Mouse (Mus musculus): ENCODE measurements around the gene Pde6b. TPM values are rescaled to one million over a fixed set of nuclear protein-coding genes. Genes with fewer than 3 reads are reported as not detected.

The Pde6b gene
- polyA plus RNA-seq, 1 experiment from 2014 or later: 0.14 TPM

- no peaks in the 10 kb centered on the region for H3K36me3 ChIP-seq (ENCODE audit: control insufficient read depth, insufficient read depth, low read length)
- peak; percentile 79 for ATAC-seq (ENCODE audit: low FRiP score)
- H3K9ac ChIP-seq (ENCODE audit: low read depth, low read length): peak within 1 kb of the TSS; percentile 31; the same call in 1 of the 2 replicates
- no peaks in the 10 kb centered on the region for H3K9me3 ChIP-seq (ENCODE audit: control insufficient read depth, low read length)
- no peak within 1 kb of the TSS for H3K27ac ChIP-seq (ENCODE audit: low read depth, low read length)
- 0 out of 2 replicates have a peak, but pooled peaks cover 5% of the 10 kb centered on the region for H3K27me3 ChIP-seq (ENCODE audit: control insufficient read depth, insufficient read depth, low read length)
- peak within 1 kb of the TSS; percentile 21 for H3K4me3 ChIP-seq (ENCODE audit: low read depth, low read length)
- 0 out of 2 replicates have a peak, but pooled peaks cover 2% of the 10 kb centered on the region for H3K4me1 ChIP-seq (replicated peaks; ENCODE audit: control insufficient read depth, insufficient read depth, low read length)
- peak; percentile 53 for DNase-seq (ENCODE audit: low spot score)
- WGBS: 14% methylated on average over 24 of the region's 24 CpGs
- peak within 1 kb of the TSS; percentile 56 for H3K4me2 ChIP-seq (replicated peaks; ENCODE audit: low read depth, low read length)
Measured at GRCm38 (mm10) chr5:108448785-108449668, 60.8 kb downstream of the Pde6b start, which contains the start of gene Mfsd7a. Gene Mfsd7a (minus strand): TSS chr5:108448891.

- H3K9me3 ChIP-seq (ENCODE audit: control insufficient read depth, low read length): no peaks in the 10 kb centered on the region
- no peak overlapping the region for H3K27ac ChIP-seq (ENCODE audit: low read depth, low read length)
- no peak overlapping the region for H3K9ac ChIP-seq (ENCODE audit: low read depth, low read length)
- no peaks in the 10 kb centered on the region for H3K36me3 ChIP-seq (ENCODE audit: control insufficient read depth, insufficient read depth, low read length)
- 0 out of 2 replicates have a peak, but pooled peaks cover 2% of the 10 kb centered on the region for H3K4me1 ChIP-seq (replicated peaks; ENCODE audit: control insufficient read depth, insufficient read depth, low read length)
- no peak overlapping the region for H3K4me2 ChIP-seq (replicated peaks; ENCODE audit: low read depth, low read length)
- ATAC-seq (ENCODE audit: low FRiP score) (no peak), DNase-seq (ENCODE audit: low spot score) (no peak)
- WGBS: 84% methylated on average over 8 of the region's 8 CpGs
- H3K4me3 ChIP-seq (ENCODE audit: low read depth, low read length): no peak overlapping the region
- 0 out of 2 replicates have a peak, but pooled peaks cover 5% of the 10 kb centered on the region for H3K27me3 ChIP-seq (ENCODE audit: control insufficient read depth, insufficient read depth, low read length)
Measured at GRCm38 (mm10) chr5:108450837-108451540, 62.8 kb downstream of the Pde6b start.

- Histone ChIP-seq H3K4me1 (replicated peaks; ENCODE audit: control insufficient read depth, insufficient read depth, low read length) (0 out of 2 replicates have a peak, but pooled peaks cover 2% of the 10 kb centered on the region), H3K27ac (ENCODE audit: low read depth, low read length) (no peak overlapping the region), H3K9me3 (ENCODE audit: control insufficient read depth, low read length) (no peaks in the 10 kb centered on the region), H3K9ac (ENCODE audit: low read depth, low read length) (no peak overlapping the region), H3K27me3 (ENCODE audit: control insufficient read depth, insufficient read depth, low read length) (0 out of 2 replicates have a peak, but pooled peaks cover 5% of the 10 kb centered on the region), H3K4me3 (ENCODE audit: low read depth, low read length) (no peak overlapping the region), H3K36me3 (ENCODE audit: control insufficient read depth, insufficient read depth, low read length) (no peaks in the 10 kb centered on the region), H3K4me2 (replicated peaks; ENCODE audit: low read depth, low read length) (no peak overlapping the region)
- ATAC-seq (ENCODE audit: low FRiP score) (no peak), DNase-seq (ENCODE audit: low spot score) (no peak)
- WGBS: 95% methylated on average over 1 of the region's 1 CpGs
Measured at GRCm38 (mm10) chr5:108451611-108452010, 63.4 kb downstream of the Pde6b start.

DNA sequence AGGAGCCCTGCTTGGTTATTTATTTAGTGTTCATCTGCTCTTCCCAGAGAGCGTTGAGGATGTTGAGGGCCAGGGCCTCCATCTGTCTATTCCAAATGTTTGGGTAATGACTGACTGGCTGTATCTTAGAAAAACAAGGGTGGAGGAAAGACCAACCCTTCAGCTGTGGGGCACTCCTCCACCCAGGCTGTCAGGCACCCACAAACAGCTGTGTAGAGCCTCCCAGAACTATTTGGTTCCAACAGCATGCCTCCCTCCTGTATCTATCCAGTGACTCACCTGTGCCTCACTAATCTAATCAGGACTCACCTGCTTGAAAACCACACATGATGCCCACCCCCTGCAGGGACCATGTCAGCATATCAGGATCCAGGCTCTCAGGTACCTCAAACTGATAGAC lies 64.2 kb downstream of the Pde6b start:
- Histone ChIP-seq H3K9me3 (ENCODE audit: control insufficient read depth, low read length) (no peaks in the 10 kb centered on the region), H3K27me3 (ENCODE audit: control insufficient read depth, insufficient read depth, low read length) (0 out of 2 replicates have a peak, but pooled peaks cover 3% of the 10 kb centered on the region)
- 88% methylated on average over 1 of the region's 1 CpGs for WGBS

GRCm38 (mm10) chr5:108454094-108454493 lies 65.9 kb downstream of the Pde6b start:
- H3K4me1 ChIP-seq (replicated peaks; ENCODE audit: control insufficient read depth, insufficient read depth, low read length): no peaks in the 10 kb centered on the region
- H3K27ac ChIP-seq (ENCODE audit: low read depth, low read length): no peak overlapping the region
- no peak overlapping the region for H3K9ac ChIP-seq (ENCODE audit: low read depth, low read length)
- WGBS: 45% methylated on average over 3 of the region's 3 CpGs
- no peak overlapping the region for H3K4me3 ChIP-seq (ENCODE audit: low read depth, low read length)
- no peaks in the 10 kb centered on the region for H3K9me3 ChIP-seq (ENCODE audit: control insufficient read depth, low read length)
- DNase-seq (ENCODE audit: low spot score) (no peak), ATAC-seq (ENCODE audit: low FRiP score) (no peak)
- H3K27me3 ChIP-seq (ENCODE audit: control insufficient read depth, insufficient read depth, low read length): no peaks in the 10 kb centered on the region
- H3K36me3 ChIP-seq (ENCODE audit: control insufficient read depth, insufficient read depth, low read length): no peaks in the 10 kb centered on the region
- no peak overlapping the region for H3K4me2 ChIP-seq (replicated peaks; ENCODE audit: low read depth, low read length)

More for the DNA sequence above, 64.2 kb downstream of the Pde6b start:
- Histone ChIP-seq H3K4me1 (replicated peaks; ENCODE audit: control insufficient read depth, insufficient read depth, low read length) (0 out of 2 replicates have a peak, but pooled peaks cover 2% of the 10 kb centered on the region), H3K4me3 (ENCODE audit: low read depth, low read length) (no peak overlapping the region), H3K9ac (ENCODE audit: low read depth, low read length) (no peak overlapping the region), H3K27ac (ENCODE audit: low read depth, low read length) (no peak overlapping the region), H3K4me2 (replicated peaks; ENCODE audit: low read depth, low read length) (no peak overlapping the region), H3K36me3 (ENCODE audit: control insufficient read depth, insufficient read depth, low read length) (no peaks in the 10 kb centered on the region)
- DNase-seq (ENCODE audit: low spot score) (no peak), ATAC-seq (ENCODE audit: low FRiP score) (no peak)

GRCm38 (mm10) chr5:108458706-108459105 lies 70.5 kb downstream of the Pde6b start:
- Histone ChIP-seq H3K9me3 (ENCODE audit: control insufficient read depth, low read length) (no peaks in the 10 kb centered on the region), H3K9ac (ENCODE audit: low read depth, low read length) (no peak overlapping the region), H3K27ac (ENCODE audit: low read depth, low read length) (no peak overlapping the region), H3K4me2 (replicated peaks; ENCODE audit: low read depth, low read length) (no peak overlapping the region), H3K27me3 (ENCODE audit: control insufficient read depth, insufficient read depth, low read length) (no peaks in the 10 kb centered on the region), H3K4me3 (ENCODE audit: low read depth, low read length) (no peak overlapping the region), H3K4me1 (replicated peaks; ENCODE audit: control insufficient read depth, insufficient read depth, low read length) (peaks cover 8% of the 10 kb centered on the region), H3K36me3 (ENCODE audit: control insufficient read depth, insufficient read depth, low read length) (no peaks in the 10 kb centered on the region)
- ATAC-seq (ENCODE audit: low FRiP score): no peak
- no peak for DNase-seq (ENCODE audit: low spot score)
- WGBS: 79% methylated on average over 2 of the region's 2 CpGs

DNA sequence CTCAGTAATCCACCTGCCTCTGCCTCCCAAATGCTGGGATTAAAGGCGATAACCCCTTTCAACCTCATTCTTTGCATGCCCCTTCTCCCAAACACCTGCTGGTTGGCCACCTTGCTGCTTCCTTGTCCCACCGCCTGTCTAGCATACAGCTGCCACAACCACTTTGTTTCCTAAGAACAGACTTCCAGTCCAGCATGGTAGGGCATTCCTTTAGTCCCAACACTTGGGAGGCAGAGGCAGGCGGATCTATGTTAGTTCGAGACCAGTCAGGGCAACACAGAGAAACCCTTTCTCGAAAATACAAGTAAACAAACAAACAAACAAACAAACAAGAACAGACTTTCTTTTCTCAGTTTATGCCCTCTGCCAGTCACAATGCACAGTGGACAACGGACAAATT lies 72.3 kb downstream of the Pde6b start:
- Histone ChIP-seq H3K4me2 (replicated peaks; ENCODE audit: low read depth, low read length) (peak overlapping the region; percentile 55), H3K27me3 (ENCODE audit: control insufficient read depth, insufficient read depth, low read length) (no peaks in the 10 kb centered on the region), H3K4me1 (replicated peaks; ENCODE audit: control insufficient read depth, insufficient read depth, low read length) (peaks cover 11% of the 10 kb centered on the region), H3K9ac (ENCODE audit: low read depth, low read length) (no peak overlapping the region), H3K27ac (ENCODE audit: low read depth, low read length) (no peak overlapping the region), H3K36me3 (ENCODE audit: control insufficient read depth, insufficient read depth, low read length) (no peaks in the 10 kb centered on the region), H3K4me3 (ENCODE audit: low read depth, low read length) (peak overlapping the region; percentile 96), H3K9me3 (ENCODE audit: control insufficient read depth, low read length) (no peaks in the 10 kb centered on the region)
- ATAC-seq (ENCODE audit: low FRiP score): no peak
- no peak for DNase-seq (ENCODE audit: low spot score)
- WGBS: 42% methylated on average over 6 of the region's 6 CpGs

DNA sequence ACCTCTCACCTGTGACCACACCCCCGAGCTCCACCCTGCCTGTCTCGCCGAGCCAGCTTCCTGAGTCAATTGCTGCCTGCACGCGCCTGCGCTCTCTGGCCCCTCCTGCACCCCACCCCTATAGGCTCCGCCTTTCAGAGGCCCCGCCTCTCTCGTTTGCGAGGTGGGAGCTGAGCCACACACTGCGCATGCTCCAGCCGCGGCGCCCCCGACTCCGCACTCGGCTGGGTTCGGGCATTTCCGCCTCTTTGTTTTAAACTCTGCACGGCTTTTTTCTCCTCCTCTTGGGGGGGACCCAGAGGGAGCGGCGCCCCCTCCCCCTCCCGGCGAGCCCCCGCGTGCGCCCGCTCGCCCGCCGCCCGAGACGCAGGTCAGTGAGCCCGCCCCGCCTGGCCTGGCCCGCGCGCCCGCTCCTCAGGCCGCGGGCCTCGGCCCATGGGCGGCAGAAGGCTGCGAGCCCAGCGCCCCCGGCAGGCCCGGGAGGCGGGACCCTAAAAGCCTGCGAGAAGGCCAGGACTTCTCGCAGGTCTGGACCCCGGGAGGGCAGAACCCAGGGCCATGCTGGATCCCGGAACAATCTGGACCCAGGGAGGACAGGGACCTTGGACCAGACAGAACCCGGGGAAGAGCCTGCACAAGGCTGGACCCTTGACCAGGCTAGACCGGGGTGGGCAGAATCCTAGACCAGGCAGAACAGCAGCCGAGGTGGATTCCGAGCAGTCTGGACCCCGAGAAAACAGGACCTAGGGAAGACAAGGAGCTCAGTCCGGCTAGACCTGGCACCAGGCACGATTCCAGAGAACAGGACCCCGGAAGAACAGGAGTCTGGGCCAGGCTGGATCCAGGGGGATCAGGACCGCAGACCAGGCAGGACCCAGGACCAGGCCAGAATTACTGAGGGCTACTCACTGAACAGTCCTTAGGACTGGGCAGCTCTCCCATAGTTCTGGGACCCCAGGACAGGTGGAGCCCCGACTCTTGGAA lies 73.2 kb downstream of the Pde6b start, which contains the start of gene Pcgf3:
Gene Pcgf3 (plus strand): TSS at position 151 of the 984 bp plus-strand sequence.
- H3K36me3 ChIP-seq (ENCODE audit: control insufficient read depth, insufficient read depth, low read length): no peaks in the 10 kb centered on the region
- no peaks in the 10 kb centered on the region for H3K27me3 ChIP-seq (ENCODE audit: control insufficient read depth, insufficient read depth, low read length)
- peak within 1 kb of the TSS; percentile 99 for H3K9ac ChIP-seq (ENCODE audit: low read depth, low read length)
- peak; percentile 98 for DNase-seq (ENCODE audit: low spot score)
- no peaks in the 10 kb centered on the region for H3K9me3 ChIP-seq (ENCODE audit: control insufficient read depth, low read length)
- H3K4me2 ChIP-seq (replicated peaks; ENCODE audit: low read depth, low read length): peak within 1 kb of the TSS; percentile 95
- peaks cover 11% of the 10 kb centered on the region for H3K4me1 ChIP-seq (replicated peaks; ENCODE audit: control insufficient read depth, insufficient read depth, low read length)
- WGBS: 1% methylated on average over 58 of the region's 62 CpGs
- peak within 1 kb of the TSS; percentile 87 for H3K27ac ChIP-seq (ENCODE audit: low read depth, low read length)
- ATAC-seq (ENCODE audit: low FRiP score): peak; percentile 97
- H3K4me3 ChIP-seq (ENCODE audit: low read depth, low read length): peak within 1 kb of the TSS; percentile 96

Measured in hindbrain, embryonic 11.5 days (tissue).